Mouse (Mus musculus): ENCODE data around the gene Slc22a3. TPM values are rescaled to one million over a fixed set of nuclear protein-coding genes. Genes with fewer than 3 reads are reported as not detected.
A peak's percentile ranks its signal among the peaks of the same experiment; 100 is the strongest.

Slc22a3 gene
- total RNA-seq (2021), result 1 to 10 TPM; 1.3 to 2.7 TPM
- long read RNA-seq, experiment 1, transcript Slc22a3-201 (11 exons, 3,504 nt), result major isoform, 6 of 7 reads
- long read RNA-seq, experiment 1, partial matches to known transcripts, result 0 of 7 reads
- long read RNA-seq, experiment 1, other reads (novel, unspliced or antisense), result 1 of 7 reads
- long read RNA-seq, experiment 2, transcript Slc22a3-201 (11 exons, 3,504 nt), result major isoform, 7 of 8 reads
- long read RNA-seq, experiment 2, partial matches to known transcripts, result 0 of 8 reads
- long read RNA-seq, experiment 2, other reads (novel, unspliced or antisense), result 1 of 8 reads

- no peak for DNase-seq (ENCODE audit: low spot score in 2 of 2)
Measured at GRCm38 (mm10) chr17:12507654-12508204, at the start of gene Slc22a3. Slc22a3 (minus strand) TSS chr17:12507704.

GRCm38 (mm10) chr17:12534353-12535145 lies 27.0 kb upstream of the Slc22a3 start:
- peak; percentile 45 to 66 for DNase-seq (ENCODE audit: low spot score in 2 of 2)

GRCm38 (mm10) chr17:12532115-12532514 lies 24.6 kb upstream of the Slc22a3 start:
- peak; percentile 29 to 50 for DNase-seq (ENCODE audit: low spot score in 2 of 2)

DNA sequence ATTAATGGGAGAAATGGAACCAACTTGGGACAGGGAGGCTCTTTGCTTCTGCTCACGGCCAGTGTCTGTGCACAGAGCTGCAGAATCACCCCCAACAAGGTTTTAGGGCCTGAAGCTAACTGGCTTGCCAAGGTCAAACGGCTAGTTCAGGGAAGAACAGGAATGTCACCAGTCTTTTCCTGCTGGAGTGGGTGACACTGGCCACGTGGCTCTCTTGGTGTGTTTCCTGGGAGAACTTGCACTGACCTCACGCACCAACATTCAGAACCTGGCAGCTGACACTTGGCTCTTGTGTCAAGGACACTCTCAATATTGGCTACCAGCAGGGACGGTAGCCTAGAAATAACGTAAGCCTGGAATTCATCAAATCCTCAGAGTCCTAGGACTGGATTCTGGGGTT lies 22.6 kb upstream of the Slc22a3 start:
- DNase-seq (ENCODE audit: low spot score in 2 of 2), result no peak

- DNase-seq (ENCODE audit: low spot score in 2 of 2), result no peak
Measured at GRCm38 (mm10) chr17:12529384-12529985, 22.0 kb upstream of the Slc22a3 start.

DNA sequence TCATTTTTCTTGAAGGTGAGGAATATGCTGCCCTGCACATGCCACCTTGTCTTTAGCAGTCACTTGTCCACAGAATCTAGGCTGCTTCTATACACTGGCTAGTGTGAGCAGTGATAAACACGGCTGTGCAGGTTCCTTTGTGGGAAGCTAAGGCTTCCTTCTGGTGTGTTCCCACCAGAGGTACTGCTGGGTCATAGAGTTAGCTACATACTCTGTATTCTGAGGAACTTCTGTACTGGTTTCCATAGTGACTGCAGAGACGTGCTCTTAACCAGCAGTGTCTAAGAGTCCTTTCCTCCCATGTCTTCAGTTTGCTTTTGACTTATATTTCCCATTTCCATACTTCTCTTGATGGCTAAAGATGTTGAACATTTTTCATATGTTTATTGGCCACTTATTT lies 11.6 kb upstream of the Slc22a3 start:
- DNase-seq (ENCODE audit: low spot score in 2 of 2), result no peak

- no peak for DNase-seq (ENCODE audit: low spot score in 2 of 2)
Measured at GRCm38 (mm10) chr17:12518194-12518593, 10.7 kb upstream of the Slc22a3 start.

- DNase-seq (ENCODE audit: low spot score in 2 of 2), result no peak
Measured at GRCm38 (mm10) chr17:12513997-12514396, 6.5 kb upstream of the Slc22a3 start.

- DNase-seq (ENCODE audit: low spot score in 2 of 2), result no peak
Measured at GRCm38 (mm10) chr17:12513107-12513923, 5.8 kb upstream of the Slc22a3 start.

- no peak for DNase-seq (ENCODE audit: low spot score in 2 of 2)
Measured at GRCm38 (mm10) chr17:12511193-12511592, 3.7 kb upstream of the Slc22a3 start.

GRCm38 (mm10) chr17:12508376-12508775 lies 872 bp upstream of the Slc22a3 start:
- no peak for DNase-seq (ENCODE audit: low spot score in 2 of 2)

GRCm38 (mm10) chr17:12506903-12507563 lies 471 bp downstream of the Slc22a3 start:
- DNase-seq (ENCODE audit: low spot score in 2 of 2), result peak; percentile 29 to 53

GRCm38 (mm10) chr17:12505708-12506107 lies 1.8 kb downstream of the Slc22a3 start:
- no peak for DNase-seq (ENCODE audit: low spot score in 2 of 2)

DNA sequence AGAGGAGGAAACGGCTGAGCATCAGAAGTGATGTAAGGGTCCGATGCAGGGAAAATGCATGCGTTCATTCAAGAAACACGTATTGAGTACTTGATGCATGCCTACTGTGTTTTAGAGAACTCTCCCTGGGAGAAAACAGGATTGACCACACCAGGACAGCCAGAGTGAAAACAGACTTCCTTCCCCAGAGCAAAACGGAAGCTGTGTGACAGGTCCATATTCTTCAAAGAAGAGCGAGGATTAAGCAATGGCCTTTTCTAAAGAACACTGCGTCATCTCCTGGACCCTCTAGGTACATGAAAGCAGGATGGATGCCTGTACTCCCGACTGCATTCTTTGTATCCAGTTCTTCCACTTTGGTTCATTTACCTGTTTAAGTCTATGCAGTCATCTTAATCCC lies 8.1 kb downstream of the Slc22a3 start:
- no peak for DNase-seq (ENCODE audit: low spot score in 2 of 2)

DNA sequence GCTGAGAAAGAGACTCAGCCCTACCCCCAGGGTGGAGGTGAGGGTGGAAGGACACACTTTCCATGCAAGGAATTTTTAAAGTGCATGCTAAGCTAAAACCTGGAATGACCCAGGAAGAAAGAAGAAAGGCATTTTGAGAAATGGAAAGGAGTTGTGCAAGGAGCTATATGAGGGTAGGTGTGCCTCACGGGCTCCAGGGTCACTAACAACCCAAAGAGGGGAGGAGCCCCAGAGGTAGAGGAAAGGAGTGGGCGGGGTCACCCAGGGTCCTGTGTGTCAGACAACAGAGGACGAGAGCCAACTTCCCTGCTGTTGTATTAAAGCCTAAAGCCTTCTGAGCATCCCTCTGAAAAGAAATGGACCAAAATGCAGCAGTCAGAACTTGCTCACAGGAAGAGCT lies 11.9 kb downstream of the Slc22a3 start:
- DNase-seq (ENCODE audit: low spot score in 2 of 2), result no peak

- DNase-seq (ENCODE audit: low spot score in 2 of 2), result no peak
Measured at GRCm38 (mm10) chr17:12491591-12491990, 15.9 kb downstream of the Slc22a3 start.

- DNase-seq (ENCODE audit: low spot score in 2 of 2), result no peak
Measured at GRCm38 (mm10) chr17:12489888-12490287, 17.6 kb downstream of the Slc22a3 start.

- DNase-seq (ENCODE audit: low spot score in 2 of 2), result no peak
Measured at GRCm38 (mm10) chr17:12485657-12486056, 21.8 kb downstream of the Slc22a3 start.

DNA sequence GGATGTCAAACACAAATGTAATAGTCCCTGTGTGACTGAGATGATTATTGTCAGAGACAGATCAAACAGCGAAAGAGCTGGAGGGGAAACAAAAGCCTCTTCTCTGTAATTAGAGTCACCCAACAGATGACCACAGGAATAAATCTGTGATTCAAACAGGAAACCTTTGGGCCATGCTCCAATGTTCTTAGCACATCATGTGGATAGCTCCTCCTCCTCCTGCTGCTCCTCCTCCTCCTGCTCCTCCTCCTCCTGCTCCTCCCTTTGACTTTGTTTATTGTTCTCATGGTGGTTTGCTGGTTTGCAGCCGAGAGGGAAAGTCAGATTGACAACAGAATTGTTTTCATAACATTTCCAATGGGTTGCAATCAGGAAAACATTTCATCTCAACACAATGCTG lies 28.1 kb downstream of the Slc22a3 start:
- no peak for DNase-seq (ENCODE audit: low spot score in 2 of 2)

- DNase-seq (ENCODE audit: low spot score in 2 of 2), result no peak
Measured at GRCm38 (mm10) chr17:12474509-12475083, 32.9 kb downstream of the Slc22a3 start.
